Comparison of ENCODE assay signal across 12 mouse cellular contexts in the genomic region with DNA sequence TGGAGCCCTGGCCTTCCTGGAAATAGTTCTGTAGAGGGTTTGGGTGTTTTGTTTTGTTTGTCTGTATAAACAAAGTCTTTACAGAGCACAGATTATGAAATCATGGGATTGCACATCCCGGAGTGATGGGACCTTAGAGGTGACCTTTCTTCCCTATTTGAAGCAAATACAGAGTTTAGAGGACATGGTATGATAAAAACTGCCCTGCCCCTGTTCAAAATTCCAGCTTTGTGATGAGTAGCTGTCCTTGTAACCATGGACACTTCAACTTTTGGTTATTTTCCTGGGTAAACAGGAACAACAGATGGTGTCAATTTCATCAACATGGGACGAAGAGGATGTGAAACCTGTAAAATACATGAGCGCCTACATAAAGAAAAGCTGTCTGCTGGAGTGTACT. TPM values are rescaled to one million over a fixed set of nuclear protein-coding genes. Genes with fewer than 3 reads are reported as not detected.
DNase-seq lines count a peak whose midpoint lies in the region; ATAC-seq and TF ChIP-seq lines count a peak whose summit lies in the region.
"Had no signal": no experiment of that assay in that cellular context is flagged by ENCODE, and none has a peak within 500 bp of the region (broad histone marks: within the 10 kb centered on the region; RNA-seq: fewer than 3 reads in every experiment).

No protein-coding gene starts in this region.

- no peaks in the 10 kb centered on the region for H3K27me3 ChIP-seq in hindbrain, embryonic 13.5 days
- no peaks in the 10 kb centered on the region for H3K27me3 ChIP-seq in hindbrain, embryonic 14.5 days (ENCODE audit: control insufficient read depth, insufficient read depth, low read length)
- no peaks in the 10 kb centered on the region for H3K27me3 ChIP-seq in ES-Bruce4 (ENCODE audit: control insufficient read depth, insufficient read depth, low read length, poor library complexity, severe bottlenecking)
- no peaks in the 10 kb centered on the region for H3K27me3 ChIP-seq in midbrain, embryonic 16.5 days (ENCODE audit: control insufficient read depth, insufficient read depth, low read depth, low read length)

- no peaks in the 10 kb centered on the region for H3K9me3 ChIP-seq in hindbrain, embryonic 13.5 days
- no peaks in the 10 kb centered on the region for H3K9me3 ChIP-seq in hindbrain, embryonic 14.5 days (ENCODE audit: control insufficient read depth, low read length)
- H3K9me3 ChIP-seq in ES-Bruce4 (replicated peaks; ENCODE audit: control insufficient read depth, insufficient read depth, low read length, poor library complexity, severe bottlenecking): no peaks in the 10 kb centered on the region
- no peaks in the 10 kb centered on the region for H3K9me3 ChIP-seq in midbrain, embryonic 16.5 days (replicated peaks; ENCODE audit: control insufficient read depth, low read length, poor library complexity, severe bottlenecking)

- no peaks in the 10 kb centered on the region; the same call in 1 of the 2 replicates for H3K36me3 ChIP-seq in hindbrain, embryonic 13.5 days
- peaks cover 6% of the 10 kb centered on the region; the same call in 1 of the 2 replicates for H3K36me3 ChIP-seq in hindbrain, embryonic 14.5 days (replicated peaks; ENCODE audit: control insufficient read depth, insufficient read depth)
- H3K36me3 ChIP-seq in ES-Bruce4 (ENCODE audit: control insufficient read depth, insufficient read depth, low read length, poor library complexity, severe bottlenecking): peaks cover 7% of the 10 kb centered on the region
- no peaks in the 10 kb centered on the region for H3K36me3 ChIP-seq in midbrain, embryonic 16.5 days (ENCODE audit: control insufficient read depth, insufficient read depth, low read length)

- TF ChIP-seq EP300 in ES-Bruce4 (IDR thresholded peaks at IDR 0.05; ENCODE audit: insufficient read depth, low read depth, low read length): no peak

- TF ChIP-seq CTCF in ES-Bruce4 (IDR thresholded peaks at IDR 0.05; ENCODE audit: low read depth, low read length): no peak

- WGBS in hindbrain, embryonic 13.5 days: 93% methylated on average over 3 of the region's 3 CpGs
- WGBS in hindbrain, embryonic 14.5 days: 89% methylated on average over 3 of the region's 3 CpGs
- WGBS in midbrain, embryonic 16.5 days: 94% methylated on average over 3 of the region's 3 CpGs

- TF ChIP-seq POLR2A in ES-Bruce4 (IDR thresholded peaks at IDR 0.05; ENCODE audit: insufficient read depth, low read length): no peak

- ATAC-seq in hindbrain, embryonic 13.5 days (ENCODE audit: low FRiP score): no peak
- no peak for ATAC-seq in hindbrain, embryonic 14.5 days (ENCODE audit: low FRiP score)
- 0 out of 2 replicates have a peak, but pooled peaks have one; percentile 8 for ATAC-seq in megakaryocyte, adult 5-6 weeks (ENCODE audit: poor library complexity, severe bottlenecking)
- no peak for ATAC-seq in midbrain, embryonic 16.5 days
- ATAC-seq: activated CD4-positive, CD25-positive, alpha-beta regulatory T cell, adult 4 months had no signal

- no peak overlapping the region for H3K9ac ChIP-seq in hindbrain, embryonic 13.5 days
- no peak overlapping the region for H3K9ac ChIP-seq in hindbrain, embryonic 14.5 days
- H3K9ac ChIP-seq in ES-Bruce4 (ENCODE audit: low read depth, poor library complexity, severe bottlenecking): peak overlapping the region; percentile 79; the same call in 1 of the 2 replicates
- no peak overlapping the region for H3K9ac ChIP-seq in midbrain, embryonic 16.5 days (ENCODE audit: low read depth, low read length)

- H3K27ac ChIP-seq in hindbrain, embryonic 13.5 days: no peak overlapping the region
- H3K27ac ChIP-seq in hindbrain, embryonic 14.5 days: no peak overlapping the region
- no peak overlapping the region for H3K27ac ChIP-seq in ES-Bruce4 (ENCODE audit: insufficient read depth, low read length)
- no peak overlapping the region for H3K27ac ChIP-seq in midbrain, embryonic 16.5 days (ENCODE audit: low read length)

- no peak overlapping the region for H3K4me3 ChIP-seq in hindbrain, embryonic 13.5 days
- no peak overlapping the region for H3K4me3 ChIP-seq in hindbrain, embryonic 14.5 days (replicated peaks; ENCODE audit: low read length)
- H3K4me3 ChIP-seq in ES-Bruce4 (ENCODE audit: low read depth, low read length): no peak overlapping the region
- no peak overlapping the region for H3K4me3 ChIP-seq in midbrain, embryonic 16.5 days (ENCODE audit: low read depth, low read length)

- DNase-seq in hindbrain, embryonic 14.5 days (ENCODE audit: low spot score): no peak
- peak; percentile 38 for DNase-seq in induced T-regulatory cell, adult 2 months (ENCODE audit: low read depth)
- DNase-seq in cerebellum, postnatal 10 days: no peak
- DNase-seq in layer of hippocampus, adult 9-11 months: no peak
- DNase-seq: cerebellum, adult 11 months; kidney, postnatal 36 days; retina, postnatal 1 day had no signal

- H3K4me2 ChIP-seq in hindbrain, embryonic 13.5 days: peak overlapping the region; percentile 77
- H3K4me2 ChIP-seq in hindbrain, embryonic 14.5 days (replicated peaks): no peak overlapping the region
- H3K4me2 ChIP-seq in midbrain, embryonic 16.5 days (ENCODE audit: low read length): no peak overlapping the region

- peaks cover 35% of the 10 kb centered on the region for H3K4me1 ChIP-seq in hindbrain, embryonic 13.5 days (replicated peaks)
- peaks cover 29% of the 10 kb centered on the region for H3K4me1 ChIP-seq in hindbrain, embryonic 14.5 days (replicated peaks; ENCODE audit: control insufficient read depth, insufficient read depth, low read length)
- H3K4me1 ChIP-seq in ES-Bruce4 (ENCODE audit: control insufficient read depth, insufficient read depth, low read length): no peaks in the 10 kb centered on the region
- peaks cover 31% of the 10 kb centered on the region for H3K4me1 ChIP-seq in midbrain, embryonic 16.5 days (ENCODE audit: control insufficient read depth, insufficient read depth, low read length)

RNA-seq across cellular contexts. Expression of a gene that starts 1.9 kb away (rescaled TPM):
- polyA plus RNA-seq in hindbrain, embryonic 13.5 days (2015; fragmentation: Nextera tagmentation; extraction: Ambion mirVana): 29.9 and 30.7 TPM in 2 replicates
- polyA plus RNA-seq in hindbrain, embryonic 14.5 days (2014; fragmentation: Nextera tagmentation; extraction: Ambion mirVana): 45.3 and 49.9 TPM in 2 replicates
- polyA plus RNA-seq in ES-Bruce4 (2011; ENCODE audit: insufficient read depth, insufficient read length, low read depth, missing spikeins): 146 and 148 TPM in 2 replicates
- total RNA-seq in megakaryocyte, adult 5-6 weeks (2015): 86.2 and 87.9 TPM in 2 replicates
- total RNA-seq in megakaryocyte, adult 5-6 weeks (2017): 90.5 and 102 TPM in 2 replicates
- polyA plus RNA-seq in midbrain, embryonic 16.5 days (2015; fragmentation: Nextera tagmentation; extraction: Ambion mirVana): 23.2 and 25.8 TPM in 2 replicates

RNA-seq across cellular contexts. Expression of a gene that starts 18.8 kb away (rescaled TPM):
- polyA plus RNA-seq in hindbrain, embryonic 13.5 days (2015; fragmentation: Nextera tagmentation; extraction: Ambion mirVana): 45.9 and 48.7 TPM in 2 replicates
- 41.6 and 44.1 TPM in 2 replicates for polyA plus RNA-seq in hindbrain, embryonic 14.5 days (2014; fragmentation: Nextera tagmentation; extraction: Ambion mirVana)
- 79.3 and 99.6 TPM in 2 replicates for polyA plus RNA-seq in ES-Bruce4 (2011; ENCODE audit: insufficient read depth, insufficient read length, low read depth, missing spikeins)
- total RNA-seq in megakaryocyte, adult 5-6 weeks (2015): 39.2 and 40.0 TPM in 2 replicates
- 34.3 and 56.2 TPM in 2 replicates for total RNA-seq in megakaryocyte, adult 5-6 weeks (2017)
- 47.4 and 48.2 TPM in 2 replicates for polyA plus RNA-seq in midbrain, embryonic 16.5 days (2015; fragmentation: Nextera tagmentation; extraction: Ambion mirVana)

RNA-seq across cellular contexts. Expression of a gene that starts 58.2 kb away (rescaled TPM):
- polyA plus RNA-seq in hindbrain, embryonic 13.5 days (2015; fragmentation: Nextera tagmentation; extraction: Ambion mirVana): 766 and 789 TPM in 2 replicates
- polyA plus RNA-seq in hindbrain, embryonic 14.5 days (2014; fragmentation: Nextera tagmentation; extraction: Ambion mirVana): 766 and 865 TPM in 2 replicates
- 2,572 and 2,592 TPM in 2 replicates for polyA plus RNA-seq in ES-Bruce4 (2011; ENCODE audit: insufficient read depth, insufficient read length, low read depth, missing spikeins)
- 726 and 746 TPM in 2 replicates for total RNA-seq in megakaryocyte, adult 5-6 weeks (2015)
- total RNA-seq in megakaryocyte, adult 5-6 weeks (2017): 1,905 and 2,227 TPM in 2 replicates
- 639 and 669 TPM in 2 replicates for polyA plus RNA-seq in midbrain, embryonic 16.5 days (2015; fragmentation: Nextera tagmentation; extraction: Ambion mirVana)
